Mouse (Mus musculus) megakaryocyte, embryonic 14.5 days (primary cell): ENCODE results near the gene Samhd1. TPM values are rescaled to one million over a fixed set of nuclear protein-coding genes. Genes with fewer than 3 reads are reported as not detected.
A peak's percentile ranks its signal among the peaks of the same experiment; 100 is the strongest.

Experiments
- H3K27me3 ChIP-seq: replicated peaks from 2 replicates; pipeline ENCODE3; 2012; ENCODE audit warnings: inconsistent platforms
- H3K36me3 ChIP-seq: replicated peaks from 2 replicates; pipeline ENCODE3; 2012; ENCODE audit warnings: low read length, inconsistent platforms, mixed read lengths
- H3K4me1 ChIP-seq: 2 replicates; pipeline ENCODE4 v1.6.1; 2012; ENCODE audit warnings: inconsistent platforms
- H3K4me3 ChIP-seq: replicated peaks from 2 replicates; pipeline ENCODE3; 2012; ENCODE audit warnings: moderate library complexity, mild to moderate bottlenecking, inconsistent platforms
- H3K9me3 ChIP-seq: 2 replicates; pipeline ENCODE4 v1.6.1; 2012; ENCODE audit warnings: inconsistent platforms
- FLI1 ChIP-seq: IDR thresholded peaks from 2 replicates; pipeline ENCODE4 v1.6.1; 2012; ENCODE audit warnings: low read length, inconsistent platforms, mixed read lengths
- GATA1 ChIP-seq: IDR thresholded peaks from 3 replicates; pipeline ENCODE4 v1.6.1; 2012; ENCODE audit warnings: mixed read lengths, low read length, inconsistent platforms, borderline replicate concordance
- polyA plus RNA-seq: library from polyadenylated mRNA; stranded (reverse); fragments of >175 nt; gene quantifications from 2 replicates; pipeline ENCODE4 v1.2.3, GENCODE M21; 2012; ENCODE audit warnings: low replicate concordance; ENCODE audit not compliant: insufficient read depth

Samhd1 gene
- polyA plus RNA-seq, 1 experiment: 27.3 TPM

- peaks cover 38% of the 10 kb centered on the region for H3K4me1 ChIP-seq
- H3K36me3 ChIP-seq: peaks cover 71% of the 10 kb centered on the region
- H3K9me3 ChIP-seq: peaks cover 10% of the 10 kb centered on the region; the same call in 1 of the 2 replicates
- H3K27me3 ChIP-seq: no peaks in the 10 kb centered on the region
- TF ChIP-seq GATA1 (no peak), FLI1 (no peak)
- no peak overlapping the region for H3K4me3 ChIP-seq
Observed at GRCm38 (mm10) chr2:157164101-157164500, 29.0 kb upstream of the Samhd1 start.

- Histone ChIP-seq H3K27me3 (no peaks in the 10 kb centered on the region), H3K4me1 (no peaks in the 10 kb centered on the region), H3K4me3 (no peak overlapping the region), H3K36me3 (peaks cover 74% of the 10 kb centered on the region), H3K9me3 (no peaks in the 10 kb centered on the region)
- no peak for TF ChIP-seq FLI1
- no peak for TF ChIP-seq GATA1
Observed at GRCm38 (mm10) chr2:157156079-157156478, 21.0 kb upstream of the Samhd1 start.

GRCm38 (mm10) chr2:157153235-157153634 is 18.2 kb upstream of the Samhd1 start:
- TF ChIP-seq FLI1: no peak
- no peak for TF ChIP-seq GATA1
- Histone ChIP-seq H3K4me3 (no peak overlapping the region), H3K36me3 (peaks cover 77% of the 10 kb centered on the region), H3K4me1 (no peaks in the 10 kb centered on the region), H3K9me3 (no peaks in the 10 kb centered on the region), H3K27me3 (no peaks in the 10 kb centered on the region)

GRCm38 (mm10) chr2:157148417-157148816 is 13.4 kb upstream of the Samhd1 start:
- Histone ChIP-seq H3K4me1 (no peaks in the 10 kb centered on the region), H3K9me3 (no peaks in the 10 kb centered on the region), H3K27me3 (no peaks in the 10 kb centered on the region), H3K36me3 (peaks cover 85% of the 10 kb centered on the region), H3K4me3 (no peak overlapping the region)
- TF ChIP-seq FLI1: no peak

GRCm38 (mm10) chr2:157147397-157148020 is 12.4 kb upstream of the Samhd1 start:
- peaks cover 80% of the 10 kb centered on the region for H3K36me3 ChIP-seq
- H3K9me3 ChIP-seq: no peaks in the 10 kb centered on the region
- no peak overlapping the region for H3K4me3 ChIP-seq
- TF ChIP-seq GATA1 (no peak), FLI1 (no peak)
- H3K27me3 ChIP-seq: no peaks in the 10 kb centered on the region
- H3K4me1 ChIP-seq: no peaks in the 10 kb centered on the region

GRCm38 (mm10) chr2:157145173-157145572 is 10.1 kb upstream of the Samhd1 start:
- Histone ChIP-seq H3K9me3 (no peaks in the 10 kb centered on the region; the same call in 1 of the 2 replicates), H3K4me3 (no peak overlapping the region), H3K36me3 (peaks cover 57% of the 10 kb centered on the region), H3K27me3 (no peaks in the 10 kb centered on the region), H3K4me1 (0 out of 2 replicates have a peak, but pooled peaks cover 4% of the 10 kb centered on the region)
- TF ChIP-seq GATA1 (no peak), FLI1 (no peak)

- Histone ChIP-seq H3K36me3 (peaks cover 49% of the 10 kb centered on the region), H3K4me3 (no peak overlapping the region), H3K9me3 (no peaks in the 10 kb centered on the region; the same call in 1 of the 2 replicates), H3K27me3 (no peaks in the 10 kb centered on the region), H3K4me1 (peaks cover 10% of the 10 kb centered on the region)
- TF ChIP-seq FLI1: no peak
- TF ChIP-seq GATA1: no peak
Observed at GRCm38 (mm10) chr2:157144132-157144531, 9.1 kb upstream of the Samhd1 start.

GRCm38 (mm10) chr2:157141962-157142361 is 6.9 kb upstream of the Samhd1 start:
- Histone ChIP-seq H3K9me3 (no peaks in the 10 kb centered on the region; the same call in 1 of the 2 replicates), H3K36me3 (peaks cover 30% of the 10 kb centered on the region), H3K4me3 (no peak overlapping the region), H3K27me3 (no peaks in the 10 kb centered on the region), H3K4me1 (peaks cover 25% of the 10 kb centered on the region)
- TF ChIP-seq FLI1 (no peak), GATA1 (no peak)

- peaks cover 41% of the 10 kb centered on the region for H3K4me1 ChIP-seq
Observed at GRCm38 (mm10) chr2:157139251-157139802, 4.3 kb upstream of the Samhd1 start.

GRCm38 (mm10) chr2:157138808-157139207 is 3.7 kb upstream of the Samhd1 start:
- peaks cover 42% of the 10 kb centered on the region for H3K4me1 ChIP-seq
- TF ChIP-seq GATA1 (no peak), FLI1 (no peak)

More at GRCm38 (mm10) chr2:157139251-157139802, 4.3 kb upstream of the Samhd1 start:
- no peak for TF ChIP-seq GATA1
- no peak for TF ChIP-seq FLI1
- Histone ChIP-seq H3K27me3 (no peaks in the 10 kb centered on the region), H3K4me3 (peak overlapping the region; percentile 3), H3K36me3 (peaks cover 8% of the 10 kb centered on the region), H3K9me3 (no peaks in the 10 kb centered on the region; the same call in 1 of the 2 replicates)

More at GRCm38 (mm10) chr2:157138808-157139207, 3.7 kb upstream of the Samhd1 start:
- H3K9me3 ChIP-seq: no peaks in the 10 kb centered on the region; the same call in 1 of the 2 replicates
- no peak overlapping the region for H3K4me3 ChIP-seq
- H3K27me3 ChIP-seq: no peaks in the 10 kb centered on the region
- peaks cover 3% of the 10 kb centered on the region for H3K36me3 ChIP-seq
